Mouse (Mus musculus): ENCODE data around the gene Tbc1d10b. TPM values are rescaled to one million over a fixed set of nuclear protein-coding genes. Genes with fewer than 3 reads are reported as not detected.

Tbc1d10b gene
- total and polyA plus RNA-seq, 2 experiments = 5.3 to 9.5 TPM

DNA sequence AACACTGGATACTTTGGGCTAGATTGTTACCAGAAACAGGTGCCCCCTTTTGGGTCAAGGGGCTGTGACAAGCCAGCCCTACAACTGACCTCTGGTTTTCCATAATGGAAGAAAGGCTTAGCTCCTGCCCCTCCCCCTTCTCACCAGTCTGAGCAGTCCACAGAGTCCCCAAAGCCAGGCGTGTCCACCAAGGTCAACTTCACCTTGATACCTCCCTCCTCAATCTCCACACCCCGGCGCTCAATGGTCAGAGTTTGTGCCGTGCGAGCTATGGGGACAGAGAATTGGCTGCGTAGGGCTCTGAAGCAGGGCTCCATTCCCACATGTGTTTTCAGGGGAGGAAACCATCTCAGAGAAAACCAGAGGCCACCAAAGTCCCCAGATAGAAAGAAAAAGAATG lies 9.2 kb upstream of the Tbc1d10b start:
- TF ChIP-seq CTCF (IDR thresholded peaks at IDR 0.05; ENCODE audit: low read depth, low read length) = no peak
- no peak for TF ChIP-seq POLR2A (IDR thresholded peaks at IDR 0.05; ENCODE audit: extremely low read depth, insufficient read depth, low read length)
- no peak overlapping the region for H3K27ac ChIP-seq (replicated peaks; ENCODE audit: insufficient read depth, low read depth, low read length)
- no peaks in the 10 kb centered on the region for H3K79me2 ChIP-seq (ENCODE audit: control insufficient read depth, insufficient read depth, low read length)
- no peaks in the 10 kb centered on the region for H3K36me3 ChIP-seq (ENCODE audit: control insufficient read depth, insufficient read depth, low read length)
- DNase-seq (ENCODE audit: extremely low read depth, low read depth, low spot score) = no peak
- H3K9ac ChIP-seq (ENCODE audit: low read depth, low read length) = no peak overlapping the region
- H3K27me3 ChIP-seq (ENCODE audit: control insufficient read depth, insufficient read depth, low read length) = no peaks in the 10 kb centered on the region
- H3K4me3 ChIP-seq (ENCODE audit: insufficient read depth, low read depth, low read length) = no peak overlapping the region
- H3K4me1 ChIP-seq (ENCODE audit: control insufficient read depth, insufficient read depth, low read length) = no peaks in the 10 kb centered on the region
- 78% methylated on average over 6 of the region's 6 CpGs for whole genome bisulfite sequencing

DNA sequence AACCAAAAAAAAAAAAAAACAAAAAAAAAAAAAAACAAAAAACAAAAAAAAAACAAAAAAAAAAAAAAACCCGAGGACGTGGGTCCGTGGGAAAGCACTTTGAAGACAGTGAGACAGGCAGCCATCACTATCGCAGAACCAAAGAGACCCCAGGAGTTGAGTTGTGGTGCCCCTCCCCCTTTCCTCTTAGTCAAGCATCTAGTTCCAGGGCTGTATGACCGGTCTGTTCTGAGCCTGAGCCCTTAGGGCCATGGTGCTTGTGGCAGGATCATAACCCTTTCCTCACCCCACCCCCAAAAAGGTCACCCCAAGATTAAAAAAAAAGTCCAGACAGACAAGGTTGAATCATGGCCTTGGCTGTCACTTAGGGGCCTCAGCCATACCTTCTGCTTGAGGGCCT lies 8.0 kb upstream of the Tbc1d10b start:
- Histone ChIP-seq H3K4me3 (ENCODE audit: insufficient read depth, low read depth, low read length) (no peak overlapping the region), H3K9ac (ENCODE audit: low read depth, low read length) (no peak overlapping the region), H3K27me3 (ENCODE audit: control insufficient read depth, insufficient read depth, low read length) (no peaks in the 10 kb centered on the region), H3K36me3 (ENCODE audit: control insufficient read depth, insufficient read depth, low read length) (no peaks in the 10 kb centered on the region), H3K79me2 (ENCODE audit: control insufficient read depth, insufficient read depth, low read length) (no peaks in the 10 kb centered on the region), H3K4me1 (ENCODE audit: control insufficient read depth, insufficient read depth, low read length) (no peaks in the 10 kb centered on the region), H3K27ac (replicated peaks; ENCODE audit: insufficient read depth, low read depth, low read length) (no peak overlapping the region)
- DNase-seq (ENCODE audit: extremely low read depth, low read depth, low spot score) = no peak
- WGBS = 86% methylated on average over 5 of the region's 5 CpGs
- TF ChIP-seq CTCF (IDR thresholded peaks at IDR 0.05; ENCODE audit: low read depth, low read length) (no peak), POLR2A (IDR thresholded peaks at IDR 0.05; ENCODE audit: extremely low read depth, insufficient read depth, low read length) (no peak)

- H3K36me3 ChIP-seq (ENCODE audit: control insufficient read depth, insufficient read depth, low read length) = no peaks in the 10 kb centered on the region
- H3K4me1 ChIP-seq (ENCODE audit: control insufficient read depth, insufficient read depth, low read length) = no peaks in the 10 kb centered on the region
- TF ChIP-seq POLR2A (IDR thresholded peaks at IDR 0.05; ENCODE audit: extremely low read depth, insufficient read depth, low read length) = no peak
- TF ChIP-seq CTCF (IDR thresholded peaks at IDR 0.05; ENCODE audit: low read depth, low read length) = peak; percentile 91
- 25% methylated on average over 33 of the region's 33 CpGs for WGBS
- H3K4me3 ChIP-seq (ENCODE audit: insufficient read depth, low read depth, low read length) = peak overlapping the region; percentile 47
- peak; percentile 58 for DNase-seq (ENCODE audit: extremely low read depth, low read depth, low spot score)
- no peaks in the 10 kb centered on the region for H3K27me3 ChIP-seq (ENCODE audit: control insufficient read depth, insufficient read depth, low read length)
- no peak overlapping the region for H3K27ac ChIP-seq (replicated peaks; ENCODE audit: insufficient read depth, low read depth, low read length)
- H3K9ac ChIP-seq (ENCODE audit: low read depth, low read length) = peak overlapping the region; percentile 45
- H3K79me2 ChIP-seq (ENCODE audit: control insufficient read depth, insufficient read depth, low read length) = no peaks in the 10 kb centered on the region
Observed at GRCm38 (mm10) chr7:127214981-127215871, 7.0 kb upstream of the Tbc1d10b start.

DNA sequence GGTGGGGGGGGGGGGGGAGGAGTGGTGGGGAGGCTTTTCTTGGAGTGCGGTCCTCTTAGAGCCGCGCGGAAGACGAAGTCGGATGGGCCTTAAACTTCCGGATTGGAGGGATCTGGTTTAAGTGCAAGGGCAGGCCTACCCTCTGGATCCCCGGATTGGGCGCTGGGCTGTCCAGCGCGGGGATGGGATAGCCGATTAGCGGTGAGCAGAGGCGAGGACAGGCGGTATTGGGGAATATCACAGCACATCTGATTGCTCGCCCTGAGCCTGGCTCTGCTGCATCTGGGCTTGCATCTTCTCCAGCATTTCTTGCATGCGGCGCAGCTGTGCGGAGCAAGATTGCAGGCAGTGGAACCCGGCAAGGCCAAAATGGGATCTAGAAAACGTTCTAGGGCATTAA lies 6.3 kb upstream of the Tbc1d10b start:
- no peak for DNase-seq (ENCODE audit: extremely low read depth, low read depth, low spot score)
- TF ChIP-seq CTCF (IDR thresholded peaks at IDR 0.05; ENCODE audit: low read depth, low read length) (no peak), POLR2A (IDR thresholded peaks at IDR 0.05; ENCODE audit: extremely low read depth, insufficient read depth, low read length) (no peak)
- 72% methylated on average over 21 of the region's 21 CpGs for WGBS
- H3K79me2 ChIP-seq (ENCODE audit: control insufficient read depth, insufficient read depth, low read length) = no peaks in the 10 kb centered on the region
- H3K27ac ChIP-seq (replicated peaks; ENCODE audit: insufficient read depth, low read depth, low read length) = no peak overlapping the region
- peak overlapping the region; percentile 12; the same call in 1 of the 2 replicates for H3K4me3 ChIP-seq (ENCODE audit: insufficient read depth, low read depth, low read length)
- H3K9ac ChIP-seq (ENCODE audit: low read depth, low read length) = peak overlapping the region; percentile 7; the same call in 1 of the 2 replicates
- H3K27me3 ChIP-seq (ENCODE audit: control insufficient read depth, insufficient read depth, low read length) = no peaks in the 10 kb centered on the region
- no peaks in the 10 kb centered on the region for H3K4me1 ChIP-seq (ENCODE audit: control insufficient read depth, insufficient read depth, low read length)
- H3K36me3 ChIP-seq (ENCODE audit: control insufficient read depth, insufficient read depth, low read length) = no peaks in the 10 kb centered on the region

GRCm38 (mm10) chr7:127213930-127214329 lies 5.7 kb upstream of the Tbc1d10b start:
- Histone ChIP-seq H3K27me3 (ENCODE audit: control insufficient read depth, insufficient read depth, low read length) (no peaks in the 10 kb centered on the region), H3K27ac (replicated peaks; ENCODE audit: insufficient read depth, low read depth, low read length) (no peak overlapping the region), H3K79me2 (ENCODE audit: control insufficient read depth, insufficient read depth, low read length) (no peaks in the 10 kb centered on the region), H3K36me3 (ENCODE audit: control insufficient read depth, insufficient read depth, low read length) (no peaks in the 10 kb centered on the region), H3K9ac (ENCODE audit: low read depth, low read length) (no peak overlapping the region), H3K4me1 (ENCODE audit: control insufficient read depth, insufficient read depth, low read length) (no peaks in the 10 kb centered on the region), H3K4me3 (ENCODE audit: insufficient read depth, low read depth, low read length) (no peak overlapping the region)
- TF ChIP-seq CTCF (IDR thresholded peaks at IDR 0.05; ENCODE audit: low read depth, low read length) = peak; percentile 23; the same call in 1 of the 2 replicates
- no peak for TF ChIP-seq POLR2A (IDR thresholded peaks at IDR 0.05; ENCODE audit: extremely low read depth, insufficient read depth, low read length)
- DNase-seq (ENCODE audit: extremely low read depth, low read depth, low spot score) = no peak
- 71% methylated on average over 12 of the region's 12 CpGs for WGBS

DNA sequence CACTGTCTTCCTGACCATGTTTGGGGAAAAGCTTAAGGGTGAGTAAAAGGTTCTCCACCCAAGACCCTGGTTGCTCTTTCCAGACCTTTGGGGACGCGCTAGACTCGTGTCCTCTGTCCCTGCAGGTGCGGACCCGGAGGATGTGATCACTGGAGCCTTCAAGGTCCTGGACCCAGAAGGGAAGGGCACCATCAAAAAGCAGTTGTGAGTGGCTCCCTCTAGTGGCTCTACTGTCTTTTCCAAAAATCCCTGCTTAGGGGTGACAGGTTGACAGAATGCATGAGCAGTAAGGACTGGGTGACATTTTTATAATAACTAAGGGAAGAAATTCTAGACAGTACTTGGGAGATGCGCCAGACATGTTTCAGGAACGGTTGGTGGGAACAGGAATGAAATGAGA lies 5.2 kb upstream of the Tbc1d10b start:
- Histone ChIP-seq H3K4me1 (ENCODE audit: control insufficient read depth, insufficient read depth, low read length) (no peaks in the 10 kb centered on the region), H3K27ac (replicated peaks; ENCODE audit: insufficient read depth, low read depth, low read length) (no peak overlapping the region), H3K36me3 (ENCODE audit: control insufficient read depth, insufficient read depth, low read length) (no peaks in the 10 kb centered on the region), H3K79me2 (ENCODE audit: control insufficient read depth, insufficient read depth, low read length) (no peaks in the 10 kb centered on the region), H3K27me3 (ENCODE audit: control insufficient read depth, insufficient read depth, low read length) (no peaks in the 10 kb centered on the region), H3K9ac (ENCODE audit: low read depth, low read length) (no peak overlapping the region), H3K4me3 (ENCODE audit: insufficient read depth, low read depth, low read length) (no peak overlapping the region)
- TF ChIP-seq POLR2A (IDR thresholded peaks at IDR 0.05; ENCODE audit: extremely low read depth, insufficient read depth, low read length) = no peak
- peak; percentile 59 for TF ChIP-seq CTCF (IDR thresholded peaks at IDR 0.05; ENCODE audit: low read depth, low read length)
- DNase-seq (ENCODE audit: extremely low read depth, low read depth, low spot score) = peak; percentile 38
- WGBS = 45% methylated on average over 7 of the region's 7 CpGs

Data from liver, adult 2 months (tissue).